Mouse (Mus musculus): ENCODE results near the gene Vpreb3. TPM values are rescaled to one million over a fixed set of nuclear protein-coding genes. Genes with fewer than 3 reads are reported as not detected.
A peak's percentile ranks its signal among the peaks of the same experiment; 100 is the strongest.

Vpreb3 gene
- polyA plus RNA-seq, 1 experiment from 2014 or later: 1.1 TPM

DNA sequence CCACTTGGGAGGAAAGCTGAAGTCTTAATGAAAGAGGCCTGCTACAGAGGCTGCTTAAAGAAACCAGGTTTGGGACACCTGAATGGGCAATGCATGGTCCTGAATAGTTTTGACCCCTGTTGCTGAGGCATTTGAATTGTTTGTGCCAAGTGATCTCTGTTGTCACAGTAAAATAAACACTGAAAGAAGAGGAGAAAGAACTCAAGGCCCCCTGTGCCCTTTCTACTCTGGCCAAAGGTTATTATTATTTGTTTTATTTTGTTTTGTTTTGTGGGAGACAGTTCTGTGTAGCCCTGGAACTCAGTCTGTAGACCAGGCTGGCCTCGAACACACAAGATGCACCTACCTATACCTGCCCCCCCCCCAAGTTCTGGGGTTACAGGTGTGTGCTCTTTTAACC, 7.9 kb upstream of the Vpreb3 start:
- Histone ChIP-seq H3K4me3 (no peak overlapping the region; the same call in 1 of the 2 replicates), H3K4me1 (peaks cover 40% of the 10 kb centered on the region)

DNA sequence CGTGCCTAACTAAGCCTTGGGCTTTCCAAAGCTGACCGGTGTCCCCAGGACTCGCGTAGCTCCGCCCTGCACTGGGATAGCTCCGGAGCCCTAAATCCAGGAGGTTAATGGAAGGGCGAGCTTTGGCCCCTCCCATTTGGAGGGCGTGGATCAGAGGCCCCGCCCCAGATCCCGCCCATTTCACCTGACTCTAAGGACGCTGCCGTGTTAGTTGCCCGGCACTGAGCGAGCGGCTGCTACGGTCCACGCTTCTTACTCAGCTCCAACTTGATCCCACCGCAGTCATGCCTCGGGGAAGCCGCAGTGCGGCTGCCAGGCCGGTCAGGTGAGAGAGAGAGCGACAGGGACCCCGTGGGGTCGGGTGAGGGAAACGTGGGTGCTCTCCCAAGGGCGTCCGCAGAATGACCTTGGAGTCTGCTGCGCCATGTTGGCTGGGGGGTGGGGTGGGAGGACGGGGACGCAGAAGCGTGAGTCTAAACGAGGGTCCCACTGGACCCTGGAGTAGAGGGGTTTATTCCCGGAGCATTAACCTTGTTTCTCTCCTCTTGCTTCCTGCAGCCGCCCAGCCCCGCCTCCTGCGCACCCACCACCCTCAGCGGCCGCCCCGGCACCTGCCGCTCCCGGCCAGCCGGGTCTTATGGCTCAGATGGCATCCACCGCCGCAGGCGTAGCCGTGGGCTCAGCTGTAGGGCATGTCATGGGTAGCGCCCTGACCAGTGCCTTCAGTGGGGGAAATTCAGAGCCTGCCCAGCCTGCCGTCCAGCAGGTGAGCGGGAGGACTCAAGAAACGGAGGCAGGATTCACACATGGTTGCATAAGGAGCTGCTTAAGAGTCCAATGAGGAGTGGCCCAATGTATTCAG, 6.9 kb upstream of the Vpreb3 start, which contains the start of gene Mmp11:
Gene Mmp11, minus strand, starts transcription at position 817 of the 862 bp plus-strand sequence.
- Histone ChIP-seq H3K4me2 (peak within 1 kb of the TSS; percentile 89), H3K27ac (no peak within 1 kb of the TSS), H3K4me1 (peaks cover 30% of the 10 kb centered on the region), H3K27me3 (peaks cover 21% of the 10 kb centered on the region), H3K4me3 (peak within 1 kb of the TSS; percentile 48), H3K36me3 (no peaks in the 10 kb centered on the region), H3K9me3 (no peaks in the 10 kb centered on the region), H3K9ac (no peak within 1 kb of the TSS)
- WGBS: 2% methylated on average over 48 of the region's 51 CpGs
- peak; percentile 40; the same call in 1 of the 2 replicates for ATAC-seq (ENCODE audit: insufficient number of reproducible peaks, low FRiP score, low TSS enrichment, low read depth)

More for the DNA sequence above, 7.9 kb upstream of the Vpreb3 start:
- no peak for ATAC-seq (ENCODE audit: insufficient number of reproducible peaks, low FRiP score, low TSS enrichment, low read depth)
- no peak overlapping the region for H3K4me2 ChIP-seq
- 75% methylated on average over 1 of the region's 1 CpGs for WGBS
- H3K27me3 ChIP-seq: peaks cover 21% of the 10 kb centered on the region
- H3K27ac ChIP-seq: no peak overlapping the region
- no peaks in the 10 kb centered on the region for H3K9me3 ChIP-seq
- H3K9ac ChIP-seq: no peak overlapping the region
- H3K36me3 ChIP-seq: no peaks in the 10 kb centered on the region

DNA sequence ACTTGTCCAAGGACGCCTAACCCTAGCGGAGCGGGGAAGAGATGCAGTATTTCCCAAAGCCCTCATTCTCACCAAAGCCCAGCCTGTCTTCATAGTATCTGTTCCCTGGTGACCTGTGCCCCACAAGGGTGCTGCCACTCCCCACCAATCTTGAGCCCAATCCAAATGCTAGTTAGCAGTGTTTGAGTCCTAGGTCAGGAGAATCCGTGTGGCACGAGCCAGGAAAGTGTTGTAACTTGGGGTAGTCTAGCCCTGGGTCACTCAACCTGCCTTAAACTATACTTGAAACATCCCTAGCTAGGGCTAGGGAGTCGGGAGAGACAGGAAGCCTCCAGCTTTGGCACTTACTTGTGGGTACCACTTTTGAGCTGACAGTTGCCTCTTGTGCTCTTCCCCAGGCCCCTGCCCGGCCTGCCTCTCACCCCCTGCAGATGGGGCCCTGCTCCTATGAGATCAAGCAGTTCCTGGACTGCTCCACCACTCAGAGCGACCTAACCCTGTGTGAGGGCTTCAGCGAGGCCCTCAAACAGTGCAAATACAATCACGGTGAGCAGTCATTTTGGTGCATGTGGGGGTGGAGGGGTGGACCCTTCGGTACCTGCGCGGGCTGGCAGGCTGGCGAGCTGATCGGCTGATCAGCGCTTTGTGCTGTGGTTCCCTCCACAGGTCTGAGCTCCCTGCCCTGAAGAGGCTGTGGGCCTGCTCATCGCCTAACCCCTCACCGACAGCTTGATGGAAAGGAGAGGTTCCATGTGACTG, 5.8 kb upstream of the Vpreb3 start:
- H3K4me3 ChIP-seq: no peak overlapping the region
- 45% methylated on average over 18 of the region's 18 CpGs for WGBS
- H3K36me3 ChIP-seq: no peaks in the 10 kb centered on the region
- no peaks in the 10 kb centered on the region for H3K9me3 ChIP-seq
- no peak overlapping the region for H3K9ac ChIP-seq
- H3K27me3 ChIP-seq: peaks cover 21% of the 10 kb centered on the region
- no peak for ATAC-seq (ENCODE audit: insufficient number of reproducible peaks, low FRiP score, low TSS enrichment, low read depth)
- no peak overlapping the region for H3K4me2 ChIP-seq
- peaks cover 19% of the 10 kb centered on the region for H3K4me1 ChIP-seq
- no peak overlapping the region for H3K27ac ChIP-seq

DNA sequence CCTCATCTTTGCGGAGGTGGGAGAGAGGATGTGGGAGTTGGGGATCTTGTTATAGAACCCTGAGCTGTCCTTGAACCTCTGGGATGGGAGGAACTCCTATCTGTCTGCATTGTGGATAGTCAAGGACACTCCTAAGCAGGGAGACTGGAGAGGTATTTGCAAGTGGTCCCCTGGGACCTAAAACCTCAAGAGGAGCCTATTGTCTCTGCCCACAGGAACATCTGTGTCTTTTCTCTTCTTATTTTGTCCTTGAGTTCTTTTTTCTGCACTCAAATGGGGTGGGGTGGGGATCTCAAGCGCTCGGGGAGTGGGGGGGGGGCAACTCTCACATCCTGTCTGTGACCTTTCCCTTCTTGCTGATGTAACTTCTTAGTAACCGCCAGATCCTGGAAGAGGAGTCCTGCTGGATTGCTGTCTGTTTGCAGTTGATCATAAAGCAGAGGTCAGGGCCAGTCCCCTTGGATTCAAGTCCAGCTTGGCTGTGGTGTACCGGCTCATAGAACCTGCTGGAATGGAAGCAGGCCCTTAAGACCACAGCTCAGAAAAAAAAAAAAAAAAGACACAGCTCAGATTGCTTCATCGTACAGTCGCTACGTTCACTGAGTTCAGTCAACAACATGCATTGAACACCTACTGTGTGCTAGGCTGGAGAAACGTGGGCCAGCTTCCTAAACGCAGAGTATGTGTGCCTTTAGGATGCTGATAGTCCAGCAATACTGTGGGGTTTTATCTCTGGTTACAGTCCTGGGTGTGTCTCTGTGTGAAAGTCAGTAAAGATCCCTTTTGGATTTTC, 4.8 kb upstream of the Vpreb3 start:
- no peaks in the 10 kb centered on the region for H3K9me3 ChIP-seq
- H3K36me3 ChIP-seq: no peaks in the 10 kb centered on the region
- peaks cover 21% of the 10 kb centered on the region for H3K27me3 ChIP-seq
- no peak for ATAC-seq (ENCODE audit: insufficient number of reproducible peaks, low FRiP score, low TSS enrichment, low read depth)
- no peak overlapping the region for H3K27ac ChIP-seq
- H3K4me1 ChIP-seq: peaks cover 11% of the 10 kb centered on the region
- WGBS: 63% methylated on average over 10 of the region's 10 CpGs
- no peak overlapping the region for H3K4me3 ChIP-seq
- H3K4me2 ChIP-seq: no peak overlapping the region
- H3K9ac ChIP-seq: no peak overlapping the region

DNA sequence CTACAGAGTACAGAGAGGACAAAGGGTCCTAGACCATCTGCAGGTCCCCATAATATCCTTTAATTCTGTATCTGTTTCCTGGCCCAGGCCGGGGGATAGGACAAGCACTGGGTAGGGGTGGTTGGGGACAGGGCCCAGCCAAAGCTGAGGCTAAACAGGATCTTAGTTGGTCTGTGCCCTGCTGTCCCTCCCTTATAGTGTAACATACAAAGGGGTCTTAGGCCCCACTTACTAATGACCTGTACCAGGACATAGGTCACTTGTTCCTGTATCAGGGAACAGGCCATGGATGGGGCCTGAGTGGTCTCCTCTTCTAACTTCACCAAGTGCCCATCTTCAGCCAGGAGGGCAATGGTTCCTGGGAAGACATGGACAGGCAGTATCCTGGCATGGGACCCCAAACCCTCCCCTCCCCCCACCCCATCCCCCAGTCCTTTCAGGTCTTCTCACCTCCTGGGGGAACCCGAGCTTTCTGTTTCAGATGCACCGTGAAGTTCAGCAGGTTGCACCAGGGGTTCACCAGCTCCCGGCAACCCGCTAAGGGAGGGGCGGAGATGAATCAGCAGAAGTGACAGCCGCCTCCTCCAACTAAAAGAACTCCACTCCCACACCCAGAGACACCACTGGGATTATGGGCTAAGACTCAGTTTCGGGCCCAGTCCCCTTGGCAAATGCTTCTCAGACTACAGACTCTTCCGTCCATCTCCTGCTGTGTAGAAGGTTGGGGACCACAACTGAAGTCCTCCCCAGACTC, 3.2 kb upstream of the Vpreb3 start:
- Histone ChIP-seq H3K36me3 (no peaks in the 10 kb centered on the region), H3K9ac (no peak overlapping the region), H3K4me2 (no peak overlapping the region), H3K4me3 (no peak overlapping the region), H3K4me1 (peaks cover 10% of the 10 kb centered on the region), H3K27me3 (peaks cover 21% of the 10 kb centered on the region), H3K9me3 (no peaks in the 10 kb centered on the region), H3K27ac (no peak overlapping the region)
- no peak for ATAC-seq (ENCODE audit: insufficient number of reproducible peaks, low FRiP score, low TSS enrichment, low read depth)
- whole genome bisulfite sequencing: 51% methylated on average over 9 of the region's 9 CpGs

DNA sequence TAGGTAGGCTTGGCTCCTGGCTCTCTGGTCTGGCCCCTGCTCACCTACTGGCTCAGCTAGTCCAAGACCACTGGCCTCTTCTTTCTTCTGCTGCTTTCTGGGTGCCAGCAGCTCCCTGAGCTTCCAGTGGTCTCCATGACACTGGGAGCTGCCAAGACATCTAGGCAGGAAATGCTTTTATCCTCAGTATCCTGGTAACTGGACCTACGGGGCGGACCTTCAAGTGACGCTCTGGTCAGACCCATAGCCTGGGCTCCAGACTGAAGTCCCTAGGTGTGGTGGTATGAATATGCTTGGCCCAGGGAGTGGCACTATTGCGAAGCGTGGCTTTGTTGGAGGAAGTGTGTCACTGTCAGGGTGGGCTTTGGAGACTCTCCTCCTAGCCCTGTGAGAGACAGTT, 2.3 kb upstream of the Vpreb3 start, which contains the start of gene Gm867:
Gene Gm867, minus strand, starts transcription at position 153 of the 400 bp plus-strand sequence.
- no peak for ATAC-seq (ENCODE audit: insufficient number of reproducible peaks, low FRiP score, low TSS enrichment, low read depth)

DNA sequence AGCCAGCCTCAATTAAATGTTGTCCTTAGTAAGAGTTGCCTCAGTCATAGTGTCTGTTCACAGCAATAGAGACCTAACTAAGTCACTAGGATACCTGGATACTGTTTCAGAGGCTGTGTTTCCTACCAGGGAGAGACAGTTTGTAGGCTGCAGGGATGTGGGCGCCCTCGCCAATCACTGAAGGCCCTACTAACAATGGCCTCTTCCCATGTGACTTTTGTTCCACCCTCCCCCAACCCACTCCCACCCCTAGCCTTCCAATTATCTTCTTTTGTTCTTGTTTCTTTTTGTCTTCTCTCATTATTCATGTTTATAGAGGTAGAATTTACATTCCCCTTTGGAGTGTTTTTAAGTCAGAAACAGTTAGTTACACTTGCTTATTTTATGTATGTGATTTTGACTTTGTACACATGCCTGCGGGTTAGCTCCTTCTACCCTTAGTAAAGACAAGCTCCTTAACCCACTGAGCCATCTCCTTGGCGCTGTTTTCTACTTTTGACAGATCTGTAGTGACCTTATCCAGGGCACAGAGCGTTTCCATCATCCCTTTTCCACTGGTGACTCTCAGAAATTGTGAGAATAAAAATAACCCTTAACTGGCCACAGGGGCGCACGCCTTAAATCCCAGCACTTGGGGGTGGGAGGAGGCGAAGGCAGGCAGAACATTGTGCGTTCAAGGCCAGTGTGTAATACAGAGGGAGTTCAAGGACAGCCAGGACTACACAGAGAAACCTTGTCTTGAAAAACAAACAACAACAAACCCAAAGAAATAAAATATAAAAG, 1.6 kb upstream of the Vpreb3 start:
- Histone ChIP-seq H3K9ac (no peak overlapping the region), H3K27me3 (peaks cover 13% of the 10 kb centered on the region), H3K27ac (no peak overlapping the region), H3K4me3 (no peak overlapping the region), H3K9me3 (no peaks in the 10 kb centered on the region), H3K36me3 (no peaks in the 10 kb centered on the region), H3K4me1 (peaks cover under 1% of the 10 kb centered on the region), H3K4me2 (no peak overlapping the region)
- WGBS: 76% methylated on average over 9 of the region's 9 CpGs
- ATAC-seq (ENCODE audit: insufficient number of reproducible peaks, low FRiP score, low TSS enrichment, low read depth): no peak

More for the DNA sequence above, 2.3 kb upstream of the Vpreb3 start, which contains the start of gene Gm867:
- Histone ChIP-seq H3K27me3 (peaks cover 20% of the 10 kb centered on the region), H3K9me3 (no peaks in the 10 kb centered on the region), H3K4me1 (peaks cover 7% of the 10 kb centered on the region), H3K4me3 (no peak within 1 kb of the TSS), H3K9ac (no peak within 1 kb of the TSS), H3K36me3 (no peaks in the 10 kb centered on the region), H3K4me2 (no peak within 1 kb of the TSS), H3K27ac (no peak within 1 kb of the TSS)
- WGBS: 76% methylated on average over 5 of the region's 5 CpGs

DNA sequence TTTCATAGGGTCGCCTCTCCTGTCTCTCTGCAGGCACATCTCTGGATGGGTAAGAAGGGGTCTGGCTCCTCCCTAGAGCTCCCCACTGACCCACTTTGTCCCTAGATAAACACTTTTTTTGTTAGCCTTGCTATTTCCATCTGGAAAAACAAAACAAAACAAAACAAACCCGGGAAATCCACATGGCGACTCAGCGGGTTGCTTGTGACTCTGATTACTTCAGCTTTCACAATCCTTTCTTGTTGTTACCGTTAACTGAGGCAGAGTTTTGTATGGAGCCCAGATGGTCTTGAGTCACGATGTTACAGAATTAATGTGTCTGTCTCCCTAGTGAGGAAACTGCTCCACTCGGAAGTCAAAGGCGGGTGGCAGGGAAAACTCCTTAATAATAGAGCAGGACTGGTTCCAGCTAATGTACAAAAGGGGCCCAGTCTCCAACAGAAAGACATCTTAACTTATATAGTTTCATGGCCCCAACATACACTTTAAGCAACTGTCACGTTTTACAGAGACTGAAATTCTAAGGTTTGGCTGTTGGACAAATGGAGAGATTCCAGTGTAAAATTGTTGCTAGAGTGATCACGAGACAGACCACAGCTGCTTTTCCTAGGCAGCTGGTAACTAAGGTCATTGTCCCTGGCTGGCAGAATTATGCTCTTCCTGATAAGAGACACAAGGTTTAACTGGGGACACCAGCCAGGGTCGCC, 1.4 kb downstream of the Vpreb3 start:
- H3K4me2 ChIP-seq: no peak overlapping the region
- H3K9me3 ChIP-seq: no peaks in the 10 kb centered on the region
- ATAC-seq (ENCODE audit: insufficient number of reproducible peaks, low FRiP score, low TSS enrichment, low read depth): no peak
- no peaks in the 10 kb centered on the region for H3K36me3 ChIP-seq
- no peaks in the 10 kb centered on the region for H3K27me3 ChIP-seq
- WGBS: 37% methylated on average over 11 of the region's 11 CpGs
- no peak overlapping the region for H3K4me3 ChIP-seq
- H3K27ac ChIP-seq: no peak overlapping the region
- no peaks in the 10 kb centered on the region for H3K4me1 ChIP-seq
- H3K9ac ChIP-seq: no peak overlapping the region

DNA sequence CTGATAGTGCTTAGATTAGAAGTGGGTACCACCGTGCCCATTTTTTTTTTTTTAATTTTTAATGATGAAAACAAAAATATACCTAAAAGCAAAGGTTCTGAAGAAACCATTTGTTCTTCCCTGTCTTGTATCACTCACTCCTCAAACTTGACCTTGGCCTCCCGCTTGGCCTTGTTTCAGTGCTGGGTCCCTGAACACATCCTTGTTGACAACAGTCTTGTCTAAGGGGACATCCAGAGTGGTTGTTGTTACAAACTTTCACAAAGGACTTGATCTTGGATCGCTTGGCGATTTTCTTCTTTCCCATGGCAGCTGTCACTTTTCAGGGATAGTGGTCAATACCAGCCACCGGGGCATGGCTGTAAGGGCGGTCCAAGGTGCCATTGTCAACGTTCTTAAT, 2.4 kb downstream of the Vpreb3 start:
- peaks cover 6% of the 10 kb centered on the region; the same call in 1 of the 2 replicates for H3K27me3 ChIP-seq
- no peaks in the 10 kb centered on the region for H3K36me3 ChIP-seq
- no peak for ATAC-seq (ENCODE audit: insufficient number of reproducible peaks, low FRiP score, low TSS enrichment, low read depth)
- H3K4me3 ChIP-seq: no peak overlapping the region
- 0 out of 2 replicates have a peak, but pooled peaks cover under 1% of the 10 kb centered on the region for H3K4me1 ChIP-seq
- no peak overlapping the region for H3K27ac ChIP-seq
- no peaks in the 10 kb centered on the region for H3K9me3 ChIP-seq
- no peak overlapping the region for H3K9ac ChIP-seq
- H3K4me2 ChIP-seq: no peak overlapping the region
- WGBS: 92% methylated on average over 7 of the region's 7 CpGs

DNA sequence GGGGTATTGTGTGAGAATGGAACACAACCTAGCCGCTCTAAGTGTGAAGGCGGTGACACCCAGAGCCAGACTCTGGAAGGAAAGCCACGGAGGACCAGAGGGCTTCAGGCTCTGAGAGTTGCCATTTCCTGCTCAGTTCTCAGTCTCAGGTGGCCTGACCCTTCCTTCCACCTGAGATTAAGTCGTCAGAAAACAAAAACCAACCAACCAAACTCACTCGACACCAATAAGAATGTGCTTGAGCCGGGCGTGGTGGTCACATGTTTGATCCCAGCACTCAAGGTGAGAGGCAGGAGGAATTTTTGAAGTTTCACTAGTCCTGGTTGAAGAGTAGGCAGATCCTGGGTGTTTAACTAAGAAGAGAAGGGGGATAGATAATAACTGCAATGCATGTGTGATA, 3.0 kb downstream of the Vpreb3 start:
- Histone ChIP-seq H3K27me3 (peaks cover 11% of the 10 kb centered on the region; the same call in 1 of the 2 replicates), H3K4me1 (peaks cover 7% of the 10 kb centered on the region), H3K4me2 (no peak overlapping the region), H3K36me3 (no peaks in the 10 kb centered on the region), H3K9ac (no peak overlapping the region), H3K27ac (no peak overlapping the region), H3K4me3 (no peak overlapping the region), H3K9me3 (no peaks in the 10 kb centered on the region)
- ATAC-seq (ENCODE audit: insufficient number of reproducible peaks, low FRiP score, low TSS enrichment, low read depth): no peak
- 79% methylated on average over 7 of the region's 7 CpGs for WGBS

Measured in limb, embryonic 15.5 days (tissue).